Mouse (Mus musculus) monocyte, adult 5-6 weeks (primary cell): ENCODE data around the gene Coa3. TPM values are rescaled to one million over a fixed set of nuclear protein-coding genes. Genes with fewer than 3 reads are reported as not detected.

Experiments
- ATAC-seq: fragments of 153-309, 156-312 bp; replicated peaks from 2 replicates; pipeline ENCODE4 v1.8.0; 2017; ENCODE audit warnings: mild to moderate bottlenecking; ENCODE audit not compliant: low TSS enrichment, insufficient number of reproducible peaks, severe bottlenecking, poor library complexity, low FRiP score
- total RNA-seq: library from RNA; stranded (forward); fragments of 200-1000, 200-491, 200-594 nt; gene quantifications from 3 replicates; pipeline ENCODE4 v1.2.3, GENCODE M21; 2017

Gene Coa3
- total RNA-seq, 1 experiment from 2014 or later: 43.1 TPM

GRCm38 (mm10) chr11:101232010-101232839 lies 46.7 kb downstream of the Coa3 start:
- ATAC-seq: no peak

GRCm38 (mm10) chr11:101230991-101231871 lies 47.7 kb downstream of the Coa3 start:
- ATAC-seq: no peak

- no peak for ATAC-seq
These were observed 48.4 kb downstream of the Coa3 start for GRCm38 (mm10) chr11:101230526-101230925.

DNA sequence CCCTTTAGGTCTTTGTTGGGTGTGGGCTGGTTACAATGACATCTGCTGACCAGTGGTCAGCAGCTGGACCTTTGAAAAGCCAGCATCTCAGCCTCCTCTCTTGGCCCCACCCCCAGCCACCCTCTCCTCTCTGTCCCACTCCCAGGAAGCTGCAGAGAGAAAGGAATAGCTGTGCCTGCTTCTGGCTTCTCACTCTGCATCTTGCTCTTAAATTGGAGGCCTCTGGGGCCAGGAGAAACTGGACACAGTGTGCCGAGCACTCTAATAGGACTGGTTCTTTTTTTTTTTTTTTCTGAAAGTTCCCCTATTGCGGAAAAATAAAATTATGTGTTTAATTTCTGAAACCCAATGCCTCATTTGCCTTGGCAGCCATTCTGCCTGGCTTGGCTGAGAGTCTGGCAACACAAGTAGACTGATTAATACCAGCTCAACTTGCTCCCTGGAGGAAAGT lies 48.8 kb downstream of the Coa3 start:
- ATAC-seq: no peak

DNA sequence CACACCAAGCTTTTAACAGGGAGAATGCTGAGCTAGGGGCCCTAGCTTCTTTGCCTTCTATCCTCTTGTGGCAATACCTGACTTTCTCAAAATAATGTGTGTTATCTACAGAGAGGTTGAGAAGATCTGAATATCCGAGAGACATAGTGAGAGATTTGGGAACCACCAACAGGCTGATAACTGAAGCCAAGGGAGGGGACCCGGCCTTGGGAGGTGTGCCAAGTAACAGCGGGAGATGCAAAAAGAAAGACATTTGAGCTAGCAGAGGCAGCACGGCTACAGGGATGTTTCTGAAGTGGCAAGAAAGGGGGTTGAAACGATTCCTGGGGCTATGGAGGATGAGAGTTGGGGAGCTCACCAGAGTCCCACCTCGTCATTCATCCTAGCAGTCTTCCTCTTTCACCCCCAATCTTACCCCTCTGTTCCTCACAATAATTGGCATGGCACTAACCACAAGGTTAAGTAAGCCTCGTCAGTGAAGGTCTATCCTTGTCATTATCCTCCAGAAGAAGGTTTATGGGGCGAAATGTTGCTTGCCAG lies 49.5 kb downstream of the Coa3 start:
- no peak for ATAC-seq

Other genes with a start within 250 kb of the Coa3 start
- 5.6 to 14.8 TPM (median 9.9 TPM) in 3 replicates for gene Naglu, start 209.1 kb downstream of the Coa3 start, total RNA-seq
- 0.68 TPM in 1 of 3 replicates, not detected in the others for gene Hsd17b1, start 200.7 kb downstream of the Coa3 start, total RNA-seq
- 11.4 to 16.6 TPM (median 16.1 TPM) in 3 replicates for gene Coasy, start 196.5 kb downstream of the Coa3 start, total RNA-seq
- 61.7 to 74.7 TPM (median 71.4 TPM) in 3 replicates for gene Mlx, start 191.8 kb downstream of the Coa3 start, total RNA-seq
- gene Psmc3ip, start 183.7 kb downstream of the Coa3 start, total RNA-seq: 5.0 to 6.2 TPM in 2 of 3 replicates, not detected in the other
- gene Retreg3, start 159.2 kb downstream of the Coa3 start, total RNA-seq: 57.9 to 79.4 TPM (median 63.0 TPM) in 3 replicates
- 8.2 to 25.6 TPM (median 11.0 TPM) in 3 replicates for gene Tubg1, start 159.2 kb downstream of the Coa3 start, total RNA-seq
- not detected in 3 replicates for gene Tubg2, start 123.2 kb downstream of the Coa3 start, total RNA-seq
- 0.21 to 0.95 TPM (median 0.68 TPM) in 3 replicates for gene Cntnap1, start 108.6 kb downstream of the Coa3 start, total RNA-seq
- 2.2 to 6.3 TPM (median 4.0 TPM) in 3 replicates for gene Plekhh3, start 107.8 kb downstream of the Coa3 start, total RNA-seq
- 0.38 TPM in 1 of 3 replicates, not detected in the others for gene Ccr10, start 103.7 kb downstream of the Coa3 start, total RNA-seq
- gene Ezh1, start 52.7 kb downstream of the Coa3 start, total RNA-seq: 30.2 to 66.9 TPM (median 42.6 TPM) in 3 replicates
- gene Ramp2, start 33.1 kb downstream of the Coa3 start, total RNA-seq: not detected in 3 replicates
- gene Vps25, start 25.4 kb downstream of the Coa3 start, total RNA-seq: 42.7 to 62.9 TPM (median 53.8 TPM) in 3 replicates
- gene Wnk4, start 18.5 kb downstream of the Coa3 start, total RNA-seq: 0.11 to 1.7 TPM (median 0.19 TPM) in 3 replicates
- 1.8 to 3.2 TPM in 2 of 3 replicates, not detected in the other for gene Cntd1, start 102 bp downstream of the Coa3 start, total RNA-seq
- gene Becn1, start 23.2 kb upstream of the Coa3 start, total RNA-seq: 266 to 274 TPM (median 274 TPM) in 3 replicates
- 51.0 to 74.7 TPM (median 73.3 TPM) in 3 replicates for gene Psme3, start 37.1 kb upstream of the Coa3 start, total RNA-seq
- gene Aoc2, start 45.9 kb upstream of the Coa3 start, total RNA-seq: 0.53 to 3.6 TPM (median 1.8 TPM) in 3 replicates
- gene Aoc3, start 51.5 kb upstream of the Coa3 start, total RNA-seq: not detected in 3 replicates
- not detected in 3 replicates for gene G6pc, start 88.4 kb upstream of the Coa3 start, total RNA-seq
- gene Aarsd1, start 138.5 kb upstream of the Coa3 start, total RNA-seq: 15.4 to 24.5 TPM (median 20.8 TPM) in 3 replicates
- 5.1 TPM in 1 of 3 replicates, not detected in the others for gene Gm27029, start 145.7 kb upstream of the Coa3 start, total RNA-seq
- 5.2 to 9.8 TPM (median 8.1 TPM) in 3 replicates for gene Rundc1, start 146.0 kb upstream of the Coa3 start, total RNA-seq
- 2.7 TPM in 1 of 3 replicates, not detected in the others for gene Ptges3l, start 146.2 kb upstream of the Coa3 start, total RNA-seq
- 465 to 1,168 TPM (median 1,010 TPM) in 3 replicates for gene Rpl27, start 163.2 kb upstream of the Coa3 start, total RNA-seq
- 65.6 to 68.1 TPM (median 67.1 TPM) in 3 replicates for gene Ifi35, start 169.3 kb upstream of the Coa3 start, total RNA-seq
- not detected in 3 replicates for gene Rnd2, start 185.9 kb upstream of the Coa3 start, total RNA-seq
- gene Vat1, start 187.1 kb upstream of the Coa3 start, total RNA-seq: 13.9 to 14.1 TPM (median 13.9 TPM) in 3 replicates